Mouse (Mus musculus) monocyte, adult 2 months (primary cell): Measurements from ENCODE around the gene Rpl34.
A peak's percentile ranks its signal among the peaks of the same experiment; 100 is the strongest.

Experiments used
- DNase-seq, 2 experiments: peaks; one replicate each; pipeline ENCODE4 v3.0.0; 2022; ENCODE audit warnings: low spot score in 2 of 2, low read depth in 1 of 2

The Rpl34 gene

GRCm38 (mm10) chr3:130730189-130730653 lies at the start of gene Rpl34:
Gene Rpl34, minus strand, starts transcription at chr3:130730398.
- peak; percentile 76 to 86 for DNase-seq

- DNase-seq, result no peak
Measured at GRCm38 (mm10) chr3:130768172-130768571, 38.0 kb upstream of the Rpl34 start.

GRCm38 (mm10) chr3:130764091-130764490 lies 33.9 kb upstream of the Rpl34 start:
- DNase-seq, result no peak

GRCm38 (mm10) chr3:130760711-130761435 lies 30.7 kb upstream of the Rpl34 start:
- no peak for DNase-seq

GRCm38 (mm10) chr3:130758157-130758841 lies 28.1 kb upstream of the Rpl34 start:
- no peak for DNase-seq

GRCm38 (mm10) chr3:130757117-130757852 lies 27.1 kb upstream of the Rpl34 start:
- DNase-seq, result no peak

GRCm38 (mm10) chr3:130749206-130749605 lies 19.0 kb upstream of the Rpl34 start:
- DNase-seq, result no peak

GRCm38 (mm10) chr3:130746673-130747619 lies 16.7 kb upstream of the Rpl34 start:
- no peak for DNase-seq

- no peak for DNase-seq
Measured at GRCm38 (mm10) chr3:130737652-130738361, 7.6 kb upstream of the Rpl34 start.

GRCm38 (mm10) chr3:130736758-130737157 lies 6.6 kb upstream of the Rpl34 start:
- no peak for DNase-seq

- peak in 1 of 2 experiments; percentile 31 for DNase-seq
Measured at GRCm38 (mm10) chr3:130729472-130730188, 568 bp downstream of the Rpl34 start.

- no peak for DNase-seq
Measured at GRCm38 (mm10) chr3:130727676-130728075, 2.5 kb downstream of the Rpl34 start.

- DNase-seq, result no peak
Measured at GRCm38 (mm10) chr3:130727036-130727435, 3.2 kb downstream of the Rpl34 start.

- no peak for DNase-seq
Measured at GRCm38 (mm10) chr3:130725718-130726117, 4.5 kb downstream of the Rpl34 start.

GRCm38 (mm10) chr3:130722733-130723478 lies 7.3 kb downstream of the Rpl34 start:
- no peak for DNase-seq

GRCm38 (mm10) chr3:130720225-130720624 lies 10.0 kb downstream of the Rpl34 start:
- DNase-seq, result no peak

GRCm38 (mm10) chr3:130718871-130719270 lies 11.3 kb downstream of the Rpl34 start:
- DNase-seq, result no peak

GRCm38 (mm10) chr3:130716555-130716954 lies 13.6 kb downstream of the Rpl34 start:
- no peak for DNase-seq
